Mouse (Mus musculus): Measurements from ENCODE around the gene C2cd3.

- TF ChIP-seq EP300 (IDR thresholded peaks at IDR 0.05) (no peak), CTCF (IDR thresholded peaks at IDR 0.05) (no peak)
Observed at GRCm38 (mm10) chr7:100463757-100464156, 91.7 kb downstream of the C2cd3 start.

Data from lung, postnatal 0 days (tissue).